Mouse (Mus musculus) fat pad, adult 2 months (tissue): ENCODE measurements around the gene Mycn.

Experiments used
- DNase-seq: peaks from one replicate; pipeline ENCODE4 v3.0.0-alpha.2; 2011; ENCODE audit warnings: low read depth, low spot score; ENCODE audit errors: extremely low read depth

Mycn gene

GRCm38 (mm10) chr12:12941661-12942363 is at the start of gene Mycn:
TSS of gene Mycn (minus strand) at chr12:12941914.
- DNase-seq, result no peak

GRCm38 (mm10) chr12:12987376-12987775 is 45.7 kb upstream of the Mycn start:
- DNase-seq, result no peak

- no peak for DNase-seq
These were observed 45.0 kb upstream of the Mycn start for GRCm38 (mm10) chr12:12986612-12987206.

GRCm38 (mm10) chr12:12983032-12983431 is 41.3 kb upstream of the Mycn start:
- no peak for DNase-seq

GRCm38 (mm10) chr12:12975397-12975796 is 33.7 kb upstream of the Mycn start:
- no peak for DNase-seq

- no peak for DNase-seq
These were observed 31.2 kb upstream of the Mycn start for GRCm38 (mm10) chr12:12972756-12973435.

GRCm38 (mm10) chr12:12967946-12968345 is 26.2 kb upstream of the Mycn start:
- no peak for DNase-seq

GRCm38 (mm10) chr12:12964856-12965255 is 23.1 kb upstream of the Mycn start:
- DNase-seq, result no peak

GRCm38 (mm10) chr12:12947606-12948005 is 5.9 kb upstream of the Mycn start:
- DNase-seq, result no peak

GRCm38 (mm10) chr12:12943288-12943687 is 1.6 kb upstream of the Mycn start:
- no peak for DNase-seq

GRCm38 (mm10) chr12:12942364-12943050 is 793 bp upstream of the Mycn start:
- DNase-seq, result no peak

- DNase-seq, result no peak
These were observed 597 bp downstream of the Mycn start for GRCm38 (mm10) chr12:12941129-12941504.

- DNase-seq, result no peak
These were observed 1.1 kb downstream of the Mycn start for GRCm38 (mm10) chr12:12940466-12941128.

GRCm38 (mm10) chr12:12939581-12940465 is 1.9 kb downstream of the Mycn start:
- no peak for DNase-seq

- no peak for DNase-seq
These were observed 2.9 kb downstream of the Mycn start for GRCm38 (mm10) chr12:12938850-12939249.

GRCm38 (mm10) chr12:12938361-12938760 is 3.4 kb downstream of the Mycn start:
- peak; percentile 37 for DNase-seq

GRCm38 (mm10) chr12:12937746-12938145 is 4.0 kb downstream of the Mycn start:
- DNase-seq, result no peak

GRCm38 (mm10) chr12:12937088-12937487 is 4.6 kb downstream of the Mycn start:
- DNase-seq, result no peak

GRCm38 (mm10) chr12:12932238-12932637 is 9.5 kb downstream of the Mycn start:
- no peak for DNase-seq

GRCm38 (mm10) chr12:12928239-12928638 is 13.5 kb downstream of the Mycn start:
- DNase-seq, result no peak
